Mouse (Mus musculus) gastrocnemius, adult 2 months (tissue): ENCODE results near the gene Gm42372. TPM values are rescaled to one million over a fixed set of nuclear protein-coding genes. Genes with fewer than 3 reads are reported as not detected.

Experiments
- DNase-seq: peaks from one replicate; pipeline ENCODE4 v3.0.0; 2022
- H3K27ac ChIP-seq: fragments of 200-600 bp; 2 replicates; pipeline ENCODE4 v1.8.1; 2022; ENCODE audit warnings: mild to moderate bottlenecking
- H3K4me3 ChIP-seq: fragments of 200-600 bp; 2 replicates; pipeline ENCODE4 v1.8.1; 2022; ENCODE audit warnings: mild to moderate bottlenecking, moderate library complexity
- CTCF ChIP-seq: fragments of 200-600 bp; IDR thresholded peaks from 2 replicates; pipeline ENCODE4 v1.8.1; 2022; ENCODE audit warnings: antibody characterized with exemption, mild to moderate bottlenecking, moderate library complexity
- intact Hi-C: fragments of 180-260 bp; cut with DNase I; formaldehyde crosslinking; loops from one replicate; pipeline ENCODE4 v1.15.1; 2025
- total RNA-seq, 2 experiments: library from RNA; stranded (reverse); gene quantifications; 2 replicates each; pipeline ENCODE4 v1.2.3; 2021

Gene Gm42372
- total RNA-seq, 2 experiments from 2014 or later = not detected

DNA sequence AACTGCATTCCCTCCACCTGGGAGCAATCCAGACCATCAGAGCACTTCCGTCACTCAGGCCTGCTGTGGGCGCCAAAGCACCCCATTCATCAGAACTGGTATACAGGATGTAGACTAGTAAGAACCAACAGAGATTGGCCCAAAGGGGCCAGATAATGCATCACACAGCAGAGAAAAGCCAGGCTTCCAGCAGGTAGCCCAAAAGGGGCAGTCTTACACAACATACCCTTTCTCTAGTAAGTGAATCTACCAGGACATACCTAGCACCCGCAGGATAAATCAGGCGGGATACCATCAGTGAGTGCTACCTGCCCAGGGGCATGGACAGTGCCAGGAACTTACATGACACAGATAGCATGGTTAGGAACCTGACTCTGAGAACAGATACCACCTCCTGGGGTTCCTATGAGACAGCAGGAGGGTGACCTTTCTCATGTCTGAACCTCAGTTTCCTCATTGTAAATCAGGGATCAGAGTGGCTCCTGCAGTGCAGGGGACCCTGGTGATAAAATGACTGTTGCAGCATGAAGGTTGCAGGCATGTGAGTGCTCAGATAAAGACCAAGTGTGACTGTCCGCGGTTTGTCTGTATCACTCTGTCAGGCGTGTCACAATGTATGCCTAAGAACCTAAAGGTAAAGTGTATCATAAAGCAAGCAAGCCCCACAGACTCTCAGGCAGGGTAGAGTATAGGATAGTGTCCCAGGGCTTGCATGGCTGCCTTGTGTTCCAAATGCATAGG lies 36.7 kb downstream of the Gm42372 start:
- intact Hi-C loops = no loop called here
- TF ChIP-seq CTCF = no peak
- H3K27ac ChIP-seq = no peak overlapping the region
- no peak overlapping the region for H3K4me3 ChIP-seq
- peak; percentile 26 for DNase-seq

DNA sequence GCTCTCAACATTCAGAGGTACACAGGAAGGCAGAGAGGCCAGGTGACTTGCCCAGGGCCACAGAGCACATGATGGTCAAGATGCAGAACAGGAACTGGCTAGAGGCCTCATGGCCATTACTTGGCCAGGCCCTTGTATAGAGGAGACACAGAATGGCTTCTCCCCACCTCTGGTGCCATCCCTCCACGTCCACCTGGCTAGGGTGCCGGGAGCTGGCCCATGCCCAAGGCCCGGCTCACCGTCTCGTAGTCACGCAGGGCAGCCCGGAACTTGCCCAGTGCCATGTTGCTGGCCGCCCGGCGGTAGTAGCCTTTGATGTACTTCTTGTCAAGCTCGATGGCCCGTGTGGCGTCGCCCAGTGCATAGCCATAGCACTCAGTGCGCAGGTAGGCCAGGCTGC lies 39.3 kb downstream of the Gm42372 start:
- peak overlapping the region; percentile 80; the same call in 1 of the 2 replicates for H3K27ac ChIP-seq
- DNase-seq = peak; percentile 30
- no peak overlapping the region for H3K4me3 ChIP-seq
- intact Hi-C loops = no loop called here
- no peak for TF ChIP-seq CTCF

DNA sequence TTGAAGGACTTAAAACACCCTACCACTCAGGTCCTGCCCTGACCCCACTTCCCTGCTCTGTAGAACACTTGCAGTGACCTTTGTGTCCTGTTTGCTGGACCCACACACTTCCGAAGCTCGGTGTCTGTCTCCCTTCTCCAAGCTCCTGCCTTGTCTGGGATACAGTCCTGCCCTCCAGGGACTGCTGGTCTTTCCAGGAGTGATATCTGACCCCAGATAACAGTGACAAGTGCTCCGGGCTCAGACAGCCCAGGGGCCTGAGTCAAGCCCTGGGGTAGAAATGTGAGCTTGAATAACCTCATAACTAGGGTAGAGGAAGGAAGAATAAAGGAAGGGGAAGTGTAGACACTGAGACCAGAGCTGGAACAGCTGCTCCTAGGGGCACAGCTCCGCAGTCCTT lies 40.8 kb downstream of the Gm42372 start:
- Histone ChIP-seq H3K4me3 (peak overlapping the region; percentile 45), H3K27ac (peak overlapping the region; percentile 80)
- TF ChIP-seq CTCF = no peak
- DNase-seq = peak; percentile 43
- intact Hi-C loops = no loop called here

DNA sequence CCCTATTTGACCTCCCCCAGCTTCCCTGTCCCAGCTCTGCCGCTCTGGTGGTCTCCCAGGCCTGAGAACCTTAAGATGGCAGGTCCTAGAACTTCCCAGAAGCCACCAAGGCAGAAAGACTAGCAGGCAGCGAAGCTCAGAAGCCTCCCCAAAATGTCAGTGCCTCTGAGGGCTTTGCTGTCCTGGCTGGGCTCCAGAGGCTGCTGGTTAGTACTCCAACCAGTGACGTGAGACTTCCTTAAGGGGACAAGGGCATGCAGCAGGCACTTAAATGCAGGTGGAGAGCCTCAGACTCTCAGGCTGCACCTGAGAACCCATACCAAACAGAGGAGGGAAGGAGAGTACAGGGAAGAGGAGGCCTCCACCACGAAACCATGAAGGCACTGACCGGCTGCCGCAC lies 41.3 kb downstream of the Gm42372 start:
- TF ChIP-seq CTCF = no peak
- intact Hi-C loops = no loop called here
- DNase-seq = peak; percentile 56
- peak overlapping the region; percentile 45 for H3K4me3 ChIP-seq
- H3K27ac ChIP-seq = peak overlapping the region; percentile 80

DNA sequence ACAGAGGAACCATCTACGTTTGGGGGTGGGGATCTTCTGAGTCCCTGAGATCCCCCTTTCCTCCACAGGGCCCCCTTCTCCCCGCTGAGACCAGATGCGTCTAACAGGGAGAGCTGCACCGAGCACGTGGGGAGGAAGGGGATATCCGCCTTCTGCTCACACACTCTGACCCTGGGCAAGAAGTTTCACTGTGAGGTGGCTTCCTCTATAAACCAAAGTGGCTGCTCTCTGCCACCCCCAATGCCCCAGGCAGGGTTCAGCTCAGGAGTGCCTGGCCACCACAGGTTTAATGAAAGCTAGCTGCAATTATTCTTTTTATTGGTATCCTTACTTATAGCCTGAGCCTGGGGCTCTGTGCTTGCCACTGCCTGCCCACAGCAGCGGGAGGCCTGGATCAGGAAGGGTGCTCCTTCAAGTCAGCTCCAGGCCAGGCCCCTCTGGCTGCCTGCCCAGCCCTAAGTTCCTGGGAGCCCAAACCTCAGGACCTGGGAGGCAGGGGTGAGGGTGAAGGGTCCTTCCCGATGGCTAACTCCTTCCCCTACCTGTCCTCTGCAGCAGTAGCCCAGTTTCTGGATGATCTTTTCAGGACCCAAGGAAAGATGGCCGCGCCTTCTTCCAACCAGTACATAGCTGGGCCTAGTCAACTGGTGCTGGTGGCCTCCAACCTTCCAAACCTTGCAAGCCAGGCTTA lies 42.1 kb downstream of the Gm42372 start:
- no peak for TF ChIP-seq CTCF
- intact Hi-C loops = no loop called here
- peak overlapping the region; percentile 45 for H3K4me3 ChIP-seq
- DNase-seq = peak; percentile 40
- peak overlapping the region; percentile 80 for H3K27ac ChIP-seq

DNA sequence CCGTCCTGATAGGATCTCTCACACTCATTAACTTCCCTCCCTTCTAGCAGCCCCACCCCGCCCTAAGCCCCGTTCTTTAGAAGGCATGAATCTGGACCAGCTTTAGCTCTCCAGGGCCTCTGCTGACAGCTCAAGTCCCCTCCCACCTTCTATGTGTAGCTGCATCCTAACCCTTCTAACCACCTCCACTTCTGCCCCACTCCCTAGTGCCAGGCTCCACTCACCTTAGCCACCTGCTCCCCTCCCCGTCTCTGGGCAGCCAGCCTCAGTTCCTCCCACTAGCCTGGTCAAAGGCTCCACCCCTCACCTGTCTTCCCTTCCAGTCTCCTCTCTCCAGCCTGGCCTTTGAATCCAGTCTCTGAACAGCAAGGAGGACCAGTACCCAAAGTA lies 42.6 kb downstream of the Gm42372 start:
- Histone ChIP-seq H3K4me3 (peak overlapping the region; percentile 87; the same call in 1 of the 2 replicates), H3K27ac (peak overlapping the region; percentile 80)
- TF ChIP-seq CTCF = no peak
- intact Hi-C loops = no loop called here
- DNase-seq = no peak

DNA sequence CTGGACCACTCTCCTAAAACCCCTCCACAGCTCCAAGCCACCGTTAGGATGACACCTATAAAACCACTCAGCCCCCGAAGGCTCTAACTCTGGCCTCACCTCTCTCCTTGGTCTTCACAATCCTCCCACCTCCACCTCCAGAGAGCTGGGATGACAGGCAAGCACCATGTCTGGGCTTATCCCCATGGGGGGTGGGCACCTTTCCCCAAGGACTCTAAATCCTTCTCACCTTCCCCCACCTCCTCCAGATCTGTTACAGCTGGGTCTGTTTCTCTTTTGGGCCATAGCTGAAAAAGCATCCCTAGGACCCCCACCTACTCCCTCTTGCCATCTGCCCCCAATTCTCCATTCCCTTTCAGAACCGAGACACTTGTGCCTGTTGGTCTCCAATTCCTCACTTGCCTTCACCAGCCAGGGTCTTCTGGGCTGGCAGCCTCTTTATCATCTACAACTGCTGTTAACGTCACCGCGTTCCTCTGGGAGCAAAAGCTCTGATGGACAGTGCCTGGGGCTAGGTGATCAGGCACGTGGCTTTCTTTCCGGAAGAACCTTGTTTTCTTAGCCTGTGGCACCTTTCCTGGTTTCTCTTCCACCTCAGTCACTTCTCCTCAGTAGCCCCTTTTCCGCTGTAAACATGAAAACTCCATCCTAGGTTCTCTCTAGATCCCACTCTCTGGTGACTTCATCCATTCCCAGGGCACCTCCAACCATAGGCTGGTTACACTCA lies 43.2 kb downstream of the Gm42372 start:
- DNase-seq = peak; percentile 14
- peak overlapping the region; percentile 87 for H3K4me3 ChIP-seq
- intact Hi-C loops = no loop called here
- no peak for TF ChIP-seq CTCF
- peak overlapping the region; percentile 98 for H3K27ac ChIP-seq

DNA sequence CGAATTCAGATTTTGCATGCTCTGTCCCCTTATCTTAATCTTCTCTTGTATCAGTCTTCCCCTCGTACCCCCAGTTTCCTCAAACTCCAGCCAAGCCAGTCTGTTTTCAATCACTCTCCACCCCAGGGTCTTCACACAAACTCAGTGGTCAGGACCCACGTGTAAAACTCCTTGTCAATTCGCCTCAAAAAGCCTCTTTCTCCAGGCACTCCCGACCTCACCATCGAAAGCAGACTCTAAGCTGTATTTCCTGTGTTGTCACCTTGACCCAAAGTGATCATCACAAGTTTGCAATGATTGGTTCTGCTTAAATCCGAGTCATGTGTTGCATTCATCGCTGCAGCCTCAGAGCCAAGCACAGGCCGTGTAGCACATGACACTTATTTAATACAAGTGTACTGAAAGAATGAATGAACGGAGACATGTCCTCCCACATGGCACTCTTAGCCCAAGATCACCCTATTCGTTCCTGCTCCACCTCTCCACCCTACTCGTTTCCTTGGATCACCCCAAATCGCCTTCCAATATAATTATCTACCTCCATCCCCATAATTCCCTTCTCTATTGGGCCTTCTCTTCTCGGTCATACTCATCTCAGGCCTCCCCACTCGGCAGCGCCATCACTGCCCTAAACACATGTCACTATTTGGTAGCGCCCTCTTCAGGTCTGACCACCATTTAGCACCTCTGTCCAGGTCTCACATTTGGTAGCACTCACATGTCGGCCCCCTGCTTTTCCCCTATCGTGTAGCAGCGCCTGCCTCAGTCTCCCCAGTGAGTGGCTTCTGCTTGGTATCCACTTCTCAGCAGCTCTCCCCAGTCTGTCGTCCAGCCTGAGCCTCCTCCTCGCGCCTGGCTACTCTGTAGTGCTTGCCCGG lies 44.1 kb downstream of the Gm42372 start:
- peak; percentile 7 for DNase-seq

DNA sequence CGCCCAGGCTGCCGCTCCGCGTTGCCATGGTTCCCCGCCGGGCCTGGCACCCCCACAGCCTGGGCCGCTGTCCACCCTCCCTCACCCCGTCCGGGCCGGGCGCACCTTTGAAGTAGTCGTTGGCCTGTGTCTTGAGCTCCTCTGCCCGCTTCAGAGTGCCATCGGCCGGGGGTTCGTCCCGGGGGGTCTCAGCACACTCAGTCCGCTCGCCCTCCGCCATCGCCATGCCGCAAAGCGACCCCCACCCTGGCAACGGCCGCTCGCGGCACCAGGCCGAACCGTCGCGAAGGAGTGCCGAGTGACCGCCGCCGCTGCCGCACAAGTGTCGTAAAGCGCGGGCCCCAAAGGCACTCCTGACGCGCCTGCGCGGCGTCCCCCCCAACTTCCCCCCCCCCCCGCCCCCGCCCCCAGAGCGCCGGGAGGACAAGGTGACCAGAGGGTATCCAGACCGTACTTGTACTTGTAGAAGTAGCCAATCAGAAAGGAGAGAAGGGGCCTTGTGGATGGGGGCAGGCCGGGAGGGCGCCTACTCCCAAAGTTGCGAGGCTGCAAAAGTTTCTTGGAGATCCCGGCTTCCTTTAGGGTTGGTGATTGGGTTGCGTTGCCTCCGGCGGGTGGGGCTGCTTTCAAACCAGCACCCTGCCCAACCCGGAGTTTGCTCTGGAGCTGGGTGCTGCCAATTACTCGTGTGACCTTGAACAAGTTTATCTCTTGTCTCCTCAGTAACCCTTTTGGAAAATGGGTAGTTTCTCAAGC lies 44.9 kb downstream of the Gm42372 start, which contains the start of gene Ppp5c:
Ppp5c (minus strand) TSS at position 337 of the 756 bp plus-strand sequence.
- peak; percentile 96 for DNase-seq
- peak within 1 kb of the TSS; percentile 87 for H3K4me3 ChIP-seq
- H3K27ac ChIP-seq = peak within 1 kb of the TSS; percentile 98
- intact Hi-C loops = loop anchor here (2.0 kb wide), 1 partner anchor 23 kb away; no protein-coding TSS in a partner anchor
- TF ChIP-seq CTCF = no peak

More for the DNA sequence above, 44.1 kb downstream of the Gm42372 start:
- Histone ChIP-seq H3K27ac (peak overlapping the region; percentile 98), H3K4me3 (peak overlapping the region; percentile 87)
- peak; percentile 61 for TF ChIP-seq CTCF
- intact Hi-C loops = no loop called here

DNA sequence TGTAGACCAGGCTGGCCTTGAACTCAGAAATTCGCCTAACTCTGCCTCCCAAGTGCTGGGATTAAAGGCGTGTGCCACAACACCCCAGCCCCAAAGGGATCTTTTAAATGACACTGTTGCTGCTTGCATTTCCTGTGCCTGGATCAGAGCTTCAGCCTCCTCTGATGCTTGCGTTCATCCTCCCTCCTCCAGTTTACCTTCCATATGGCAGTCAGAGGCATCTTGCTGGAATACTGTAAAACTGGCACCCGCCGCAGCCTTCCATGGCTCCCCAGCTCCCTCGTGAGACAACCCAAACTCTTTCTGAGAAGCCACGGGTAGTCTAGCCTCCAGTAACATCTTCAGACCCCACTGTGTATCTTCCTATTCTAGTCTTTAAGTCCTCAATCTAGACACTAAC lies 46.0 kb downstream of the Gm42372 start:
- H3K27ac ChIP-seq = peak overlapping the region; percentile 98; the same call in 1 of the 2 replicates
- TF ChIP-seq CTCF = no peak
- intact Hi-C loops = loop anchor here (2.0 kb wide), 1 partner anchor 22 kb away; no protein-coding TSS in a partner anchor
- H3K4me3 ChIP-seq = no peak overlapping the region
- DNase-seq = peak; percentile 14

DNA sequence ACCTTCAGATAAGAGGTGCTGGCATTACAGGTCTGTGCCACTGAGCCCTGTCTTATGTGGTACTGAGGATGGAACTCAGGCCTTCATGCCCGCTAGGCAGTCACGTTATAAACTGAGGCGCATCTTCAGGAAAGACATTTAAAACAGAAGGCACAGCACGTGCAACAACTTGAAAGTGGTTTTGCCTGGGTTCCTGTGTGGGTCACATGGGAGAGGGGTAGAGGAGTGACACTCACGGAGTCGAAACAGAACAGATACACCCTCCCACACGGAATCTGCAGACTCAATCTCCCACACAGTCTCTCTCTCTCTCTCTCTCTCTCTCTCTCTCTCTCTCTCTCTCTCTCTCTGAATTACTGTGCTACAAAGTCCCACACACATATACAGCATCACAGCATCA lies 47.4 kb downstream of the Gm42372 start:
- no peak for DNase-seq
- no peak for TF ChIP-seq CTCF
- no peak overlapping the region for H3K27ac ChIP-seq
- no peak overlapping the region for H3K4me3 ChIP-seq
- intact Hi-C loops = no loop called here

Other genes starting within 250 kb of the Gm42372 start
- gene Ap2s1, start 244.7 kb upstream of the Gm42372 start, total RNA-seq = 10 to 100 TPM; 49.6 to 56.4 TPM
- gene Slc1a5, start 201.7 kb upstream of the Gm42372 start, total RNA-seq = 10 to 100 TPM; 11.0 to 14.6 TPM
- 10 to 100 TPM; 16.2 to 16.6 TPM for gene Strn4, start 167.2 kb upstream of the Gm42372 start, total RNA-seq
- 10 to 100 TPM; 51.2 to 58.3 TPM for gene Fkrp, start 166.4 kb upstream of the Gm42372 start, total RNA-seq
- 1 to 10 TPM; 3.9 to 8.2 TPM for gene Prkd2, start 140.2 kb upstream of the Gm42372 start, total RNA-seq
- gene Dact3, start 107.8 kb upstream of the Gm42372 start, total RNA-seq = 1 to 10 TPM in 1 of 2 experiments, under 1 TPM in 1; 0.99 to 1.7 TPM
- not detected for gene Gng8, start 91.3 kb upstream of the Gm42372 start, total RNA-seq
- gene Ptgir, start 76.6 kb upstream of the Gm42372 start, total RNA-seq = under 1 TPM; 0.67 to 0.79 TPM
- 100 to 1,000 TPM; 290 to 400 TPM for gene Calm3, start 59.0 kb upstream of the Gm42372 start, total RNA-seq
- under 1 TPM; 0.74 to 0.86 TPM for gene Pnmal2, start 38.4 kb upstream of the Gm42372 start, total RNA-seq
- not detected for gene Pnmal1, start 23.4 kb upstream of the Gm42372 start, total RNA-seq
- gene Ccdc8, start 9.6 kb downstream of the Gm42372 start, total RNA-seq = 1 to 10 TPM in 1 of 2 experiments, under 1 TPM in 1; 0.74 to 1.5 TPM
- gene Ppp5c, start 44.8 kb downstream of the Gm42372 start, total RNA-seq = 10 to 100 TPM; 64.8 to 65.8 TPM
- gene Hif3a, start 79.3 kb downstream of the Gm42372 start, total RNA-seq = 1 to 10 TPM in 1 of 2 experiments, under 1 TPM in 1; 0.84 to 1.6 TPM
- under 1 TPM; 0.08 to 0.14 TPM for gene Psg16, start 91.0 kb downstream of the Gm42372 start, total RNA-seq
- gene Ceacam3, start 167.2 kb downstream of the Gm42372 start, total RNA-seq = not detected
- gene Psg29, start 220.4 kb downstream of the Gm42372 start, total RNA-seq = not detected